Mouse (Mus musculus): ENCODE data around the gene Tmem186.
A peak's percentile ranks its signal among the peaks of the same experiment; 100 is the strongest.

Gene Tmem186

DNA sequence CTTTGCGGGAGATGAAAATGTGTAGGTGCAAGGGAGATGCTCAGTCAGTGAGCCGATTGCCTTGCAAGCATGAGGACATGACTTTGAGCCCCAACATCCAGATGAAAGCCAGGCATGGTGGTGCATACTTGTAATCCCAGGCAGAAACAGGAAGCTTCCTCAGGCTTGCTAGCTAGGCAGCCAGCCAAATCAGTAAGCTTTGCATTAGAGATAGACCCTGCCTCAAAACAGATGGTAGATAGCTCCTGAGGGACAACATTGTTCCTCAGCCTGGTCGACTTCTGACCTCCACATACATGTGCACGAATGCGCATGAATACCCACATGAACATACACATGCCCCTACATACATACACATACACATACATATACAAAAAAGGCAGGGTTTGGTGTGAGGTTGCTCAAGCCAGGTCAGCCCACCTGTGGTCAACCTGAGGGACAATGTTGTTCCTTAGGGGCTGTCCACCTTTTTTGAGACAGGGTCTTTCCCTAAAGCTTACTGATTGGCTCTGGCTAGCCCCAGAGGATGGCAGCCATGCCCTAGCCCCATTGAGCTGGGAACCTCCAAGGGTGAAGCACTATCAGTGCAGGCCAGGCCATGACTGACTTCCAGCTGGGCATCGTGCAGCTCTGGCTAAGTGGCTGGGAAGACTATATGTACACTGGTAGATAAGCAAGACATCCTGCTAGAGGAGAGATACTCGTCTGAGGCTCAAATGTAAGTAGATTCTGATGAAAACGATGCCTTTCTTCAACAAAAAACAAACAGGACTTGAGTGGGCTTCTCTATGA, 25.1 kb downstream of the Tmem186 start:
- no peak for DNase-seq (ENCODE audit: low read depth, low spot score)

DNA sequence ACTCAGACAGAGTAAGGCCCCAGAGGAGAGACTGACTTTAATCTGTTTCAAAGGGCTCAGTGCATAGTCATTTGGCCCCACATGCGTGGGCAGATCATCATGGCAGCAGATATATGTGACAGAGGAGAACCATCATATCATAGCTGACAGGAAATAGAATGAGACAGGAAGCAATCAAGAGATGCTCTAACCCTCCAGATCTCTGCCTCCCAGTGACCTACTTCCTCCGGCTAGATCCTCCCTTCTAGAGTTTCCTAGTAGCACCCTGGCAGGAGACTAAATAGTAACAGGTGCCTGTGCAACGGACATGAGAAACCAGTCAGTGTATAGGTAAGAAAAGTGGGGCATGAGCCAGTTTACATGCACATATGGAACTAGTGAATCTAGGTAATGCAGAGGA, 27.1 kb downstream of the Tmem186 start:
- DNase-seq (ENCODE audit: low read depth, low spot score) = no peak

DNA sequence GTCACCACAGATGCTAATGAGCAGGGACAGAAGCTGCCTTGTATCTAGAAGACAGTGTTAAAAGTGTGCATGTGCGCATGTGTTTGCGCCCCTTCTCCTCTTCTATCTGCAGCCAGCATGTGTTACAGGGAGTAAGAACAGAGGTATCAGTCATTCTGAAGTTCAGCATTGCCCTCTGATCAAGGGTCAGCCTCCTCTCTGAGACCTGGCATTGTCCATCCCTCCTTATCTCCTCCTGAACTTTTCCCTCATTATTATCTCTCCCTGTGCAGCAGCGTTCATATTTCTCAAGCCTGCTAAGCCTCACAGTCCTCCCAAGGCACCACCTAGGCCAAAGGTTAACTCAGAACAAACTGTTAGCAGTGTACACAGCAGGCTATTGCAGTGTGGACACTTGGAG, 33.7 kb downstream of the Tmem186 start:
- DNase-seq (ENCODE audit: low read depth, low spot score) = no peak

DNA sequence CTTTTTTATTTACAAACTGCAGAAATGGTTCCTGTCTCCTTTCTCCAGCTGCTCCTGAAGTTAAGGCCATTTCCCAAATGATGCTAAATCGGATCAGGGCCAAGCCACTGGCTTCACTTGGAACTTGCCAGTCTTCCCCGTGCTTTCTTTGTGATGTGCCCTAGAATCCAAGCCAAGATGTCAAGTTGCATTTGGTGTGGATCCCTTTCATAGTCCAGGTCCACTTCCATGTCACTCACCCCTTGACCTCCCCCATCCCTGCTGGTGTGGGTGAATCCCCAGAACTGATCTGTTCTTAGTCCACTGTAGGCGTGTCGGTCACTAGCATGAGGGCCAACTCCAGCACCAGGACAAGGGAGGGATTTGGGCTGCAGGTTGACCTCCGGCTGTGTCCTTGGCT, 40.0 kb downstream of the Tmem186 start:
- no peak for DNase-seq (ENCODE audit: low read depth, low spot score)

DNA sequence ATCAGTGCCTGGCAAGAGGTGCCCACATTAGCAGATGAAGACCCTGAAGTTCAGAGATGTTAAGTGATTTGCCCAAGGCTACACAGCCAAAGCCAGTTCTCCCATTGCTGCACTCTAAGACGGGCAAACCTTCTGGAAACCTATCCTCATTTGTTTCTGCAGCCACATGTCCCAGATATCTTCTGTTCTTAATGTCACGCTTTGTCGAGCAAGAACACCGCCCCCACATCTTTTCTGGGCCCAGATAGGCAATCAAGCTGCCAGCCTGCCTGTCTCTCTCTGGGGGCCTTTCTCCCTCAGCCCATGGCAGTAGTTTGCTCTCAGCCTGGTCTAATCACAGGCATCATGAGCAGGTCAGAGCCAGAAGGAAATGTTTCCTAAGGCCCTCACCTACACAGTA, 41.2 kb downstream of the Tmem186 start:
- peak; percentile 60 for DNase-seq (ENCODE audit: low read depth, low spot score)

DNA sequence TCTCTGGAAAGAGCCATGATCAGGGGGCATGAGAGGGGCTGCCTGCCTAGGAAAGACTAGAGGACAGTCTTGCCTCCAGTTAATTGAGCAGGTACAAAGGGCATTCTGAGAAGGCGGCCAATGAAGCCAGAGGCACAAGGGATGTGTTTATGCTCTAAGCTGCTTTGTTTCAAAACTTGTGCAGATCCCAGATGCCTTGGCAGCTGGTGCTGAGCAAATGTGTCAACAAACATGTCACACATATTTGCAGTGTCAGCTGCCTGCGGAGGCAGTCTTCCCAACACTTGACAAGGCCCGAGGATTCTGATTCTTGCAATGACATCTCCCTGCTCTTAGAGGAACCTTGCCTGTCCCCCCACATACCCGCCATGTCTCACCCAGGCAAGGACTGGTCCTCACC, 42.1 kb downstream of the Tmem186 start:
- peak; percentile 79 for DNase-seq (ENCODE audit: low read depth, low spot score)

DNA sequence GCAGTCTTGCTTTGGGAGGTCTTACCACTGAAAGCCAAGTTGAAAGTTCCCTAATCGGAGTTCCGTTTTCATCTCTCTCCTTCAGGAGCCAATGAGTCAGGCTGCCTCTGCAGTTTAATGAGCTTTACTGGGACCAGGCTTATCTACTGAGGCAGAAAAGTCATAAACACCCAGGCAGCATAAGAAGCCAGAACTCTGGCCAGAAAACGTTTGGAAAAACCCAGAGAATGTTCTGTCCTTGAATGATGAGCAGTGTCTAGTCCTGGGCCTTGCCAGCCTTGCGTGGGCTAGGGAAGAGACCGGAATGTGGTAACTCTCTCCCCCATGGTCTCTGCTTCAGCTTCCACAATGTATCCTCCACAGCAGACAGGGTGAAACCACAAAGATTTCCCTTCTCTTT, 52.5 kb downstream of the Tmem186 start:
- DNase-seq (ENCODE audit: low read depth, low spot score) = no peak

DNA sequence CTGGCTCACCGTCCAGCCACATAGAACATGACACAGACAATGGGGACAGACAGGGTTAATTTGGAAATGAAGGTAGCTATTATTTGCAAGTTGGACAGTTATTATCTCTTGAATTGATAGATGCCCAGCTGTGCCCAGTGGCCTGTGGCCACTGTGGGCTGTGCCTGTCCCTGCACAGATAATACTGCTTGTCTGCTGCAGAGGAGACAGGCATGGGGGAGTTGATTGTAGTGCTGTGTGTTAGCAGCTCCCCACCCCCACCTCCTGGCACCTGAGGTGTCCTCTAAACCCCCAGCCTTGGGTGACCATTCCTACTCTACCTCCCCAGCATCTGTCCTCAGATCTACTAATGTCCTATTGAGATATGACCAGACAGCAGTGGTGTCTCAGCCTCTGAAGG, 53.3 kb downstream of the Tmem186 start:
- no peak for DNase-seq (ENCODE audit: low read depth, low spot score)
